Mouse (Mus musculus): ENCODE measurements around the gene Llgl1. TPM values are rescaled to one million over a fixed set of nuclear protein-coding genes. Genes with fewer than 3 reads are reported as not detected.

The Llgl1 gene
- polyA plus RNA-seq, 1 experiment = 46.8 TPM

DNA sequence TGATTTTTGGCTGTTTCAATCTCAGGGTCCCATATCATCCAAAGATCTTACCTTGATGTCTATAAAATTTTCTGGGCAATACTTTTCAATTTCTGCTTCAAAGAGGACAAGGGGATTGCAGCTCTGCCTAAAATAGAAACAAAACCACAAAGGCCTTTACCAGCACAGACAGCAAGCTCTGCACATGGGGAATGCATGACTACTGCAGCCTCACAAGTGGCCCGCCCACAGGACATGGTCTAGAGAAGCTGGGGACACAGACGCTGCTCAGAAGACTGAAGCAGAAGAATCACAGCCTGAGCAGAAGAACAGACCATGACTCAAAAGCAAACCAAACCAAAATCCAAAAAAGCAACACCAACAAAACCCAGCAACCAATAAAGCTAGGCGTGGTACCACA is 62.2 kb downstream of the Llgl1 start:
- no peak for TF ChIP-seq MYOG (IDR thresholded peaks at IDR 0.05; ENCODE audit: control insufficient read depth, extremely low read depth, insufficient read length)
- Histone ChIP-seq H3K4me3 (ENCODE audit: insufficient read depth, poor library complexity, severe bottlenecking) (no peak overlapping the region), H3K36me3 (ENCODE audit: control insufficient read depth, insufficient read depth) (peaks cover 36% of the 10 kb centered on the region), H3ac (ENCODE audit: control insufficient read depth, insufficient read length, low read depth) (no peak overlapping the region), H3K27me3 (ENCODE audit: control insufficient read depth, insufficient read depth, insufficient read length) (no peaks in the 10 kb centered on the region), H3K79me3 (ENCODE audit: low read depth) (peaks cover 10% of the 10 kb centered on the region), H3K79me2 (ENCODE audit: control insufficient read depth, insufficient read depth) (peaks cover 28% of the 10 kb centered on the region)

Small RNAs within 50 kb of the gene (microRNA-seq; reads per million reads assigned to microRNA genes)
- gene Mir5100 (ENCODE audit: borderline microRNAs expressed) = 3.2 reads per million, percentile 46 among the genes with 10 or more reads in this experiment

Other genes starting within 250 kb of the Llgl1 start
- gene Drg2, start 245.1 kb upstream of the Llgl1 start, polyA plus RNA-seq (2012; fragmentation: generic; extraction: Trizol) = 80.6 TPM
- not detected for gene Myo15, start 230.4 kb upstream of the Llgl1 start, polyA plus RNA-seq (2012; fragmentation: generic; extraction: Trizol)
- gene Alkbh5, start 163.3 kb upstream of the Llgl1 start, polyA plus RNA-seq (2012; fragmentation: generic; extraction: Trizol) = 20.1 TPM
- 139 TPM for gene Flii, start 27.5 kb downstream of the Llgl1 start, polyA plus RNA-seq (2012; fragmentation: generic; extraction: Trizol)
- 14.0 TPM for gene Mief2, start 28.7 kb downstream of the Llgl1 start, polyA plus RNA-seq (2012; fragmentation: generic; extraction: Trizol)
- gene Top3a, start 77.6 kb downstream of the Llgl1 start, polyA plus RNA-seq (2012; fragmentation: generic; extraction: Trizol) = 8.4 TPM
- 9.2 TPM for gene Smcr8, start 77.8 kb downstream of the Llgl1 start, polyA plus RNA-seq (2012; fragmentation: generic; extraction: Trizol)
- gene Shmt1, start 112.0 kb downstream of the Llgl1 start, polyA plus RNA-seq (2012; fragmentation: generic; extraction: Trizol) = 28.7 TPM
- gene Dhrs7b, start 130.9 kb downstream of the Llgl1 start, polyA plus RNA-seq (2012; fragmentation: generic; extraction: Trizol) = 46.4 TPM
- 61.5 TPM for gene Tmem11, start 179.5 kb downstream of the Llgl1 start, polyA plus RNA-seq (2012; fragmentation: generic; extraction: Trizol)
- gene Natd1, start 215.0 kb downstream of the Llgl1 start, polyA plus RNA-seq (2012; fragmentation: generic; extraction: Trizol) = 8.4 TPM
- 183 TPM for gene Map2k3, start 232.3 kb downstream of the Llgl1 start, polyA plus RNA-seq (2012; fragmentation: generic; extraction: Trizol)